Mouse (Mus musculus) thymus, postnatal 10 days (tissue): Measurements from ENCODE around the gene Apom.
A peak's percentile ranks its signal among the peaks of the same experiment; 100 is the strongest.

Experiments
- DNase-seq, 2 experiments: peaks; one replicate each; pipeline ENCODE4 v3.0.0; 2021; ENCODE audit warnings: low spot score in 2 of 2

Apom gene

DNA sequence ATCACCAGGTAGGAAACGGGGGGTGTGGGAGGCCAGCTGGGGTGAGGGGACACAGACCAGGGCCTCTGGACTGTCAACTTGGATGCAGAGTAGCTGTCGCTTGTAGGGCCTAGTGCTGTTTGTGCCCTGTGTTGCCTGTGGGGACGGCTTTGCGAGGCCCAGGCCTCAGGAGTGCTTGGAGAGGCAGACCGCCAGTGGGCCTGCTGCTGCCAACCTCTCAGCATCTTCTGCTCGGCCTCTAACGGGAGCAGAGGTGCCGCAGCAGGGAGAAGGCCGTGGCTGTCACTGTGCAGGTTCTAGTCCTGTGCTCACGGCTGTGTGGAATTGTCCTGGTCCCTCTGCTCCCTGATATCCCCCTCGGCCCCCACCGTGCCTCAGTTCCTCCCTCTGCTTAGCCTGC, 35.3 kb downstream of the Apom start:
- no peak for DNase-seq

GRCm38 (mm10) chr17:35094475-35095365, 37.1 kb downstream of the Apom start:
- DNase-seq = no peak

- no peak for DNase-seq
Observed at GRCm38 (mm10) chr17:35092403-35093198, 39.2 kb downstream of the Apom start.

DNA sequence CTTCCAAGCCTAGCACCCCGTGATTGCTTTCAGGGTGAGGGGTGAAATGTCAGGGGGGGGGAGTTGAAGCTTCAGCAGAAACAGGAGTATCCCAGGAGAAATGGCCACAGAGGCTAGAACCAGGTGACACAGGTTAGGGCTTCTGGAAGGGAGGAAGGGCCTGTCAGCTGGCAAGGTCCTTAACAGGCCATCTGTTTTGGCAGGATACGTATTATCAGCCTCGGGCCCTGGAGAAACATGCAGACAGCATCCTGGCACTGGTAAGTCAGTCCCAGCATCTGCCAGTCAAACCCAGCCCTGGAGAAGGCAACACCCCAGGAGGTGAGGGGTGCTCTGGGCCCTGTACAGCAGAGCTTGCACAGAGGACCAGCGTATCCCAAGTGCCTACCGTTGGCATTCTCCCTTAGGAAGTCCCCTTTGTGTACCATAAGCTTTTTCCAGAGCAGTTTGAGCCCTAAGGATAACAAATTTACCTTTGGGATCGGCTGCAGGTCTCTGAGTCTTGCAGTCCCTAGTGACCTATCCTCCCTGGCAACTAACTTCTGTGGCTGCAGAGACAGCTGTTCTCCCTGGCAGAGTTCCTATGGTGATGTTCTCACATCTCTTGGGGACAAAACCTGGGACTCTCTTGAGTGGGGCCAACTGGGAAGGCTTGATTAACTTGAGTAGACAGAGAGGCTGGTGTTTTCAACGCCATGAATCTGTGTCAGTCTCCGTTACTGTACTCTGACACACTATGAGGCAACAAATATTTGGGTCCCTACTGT, 41.5 kb downstream of the Apom start:
- no peak for DNase-seq

DNA sequence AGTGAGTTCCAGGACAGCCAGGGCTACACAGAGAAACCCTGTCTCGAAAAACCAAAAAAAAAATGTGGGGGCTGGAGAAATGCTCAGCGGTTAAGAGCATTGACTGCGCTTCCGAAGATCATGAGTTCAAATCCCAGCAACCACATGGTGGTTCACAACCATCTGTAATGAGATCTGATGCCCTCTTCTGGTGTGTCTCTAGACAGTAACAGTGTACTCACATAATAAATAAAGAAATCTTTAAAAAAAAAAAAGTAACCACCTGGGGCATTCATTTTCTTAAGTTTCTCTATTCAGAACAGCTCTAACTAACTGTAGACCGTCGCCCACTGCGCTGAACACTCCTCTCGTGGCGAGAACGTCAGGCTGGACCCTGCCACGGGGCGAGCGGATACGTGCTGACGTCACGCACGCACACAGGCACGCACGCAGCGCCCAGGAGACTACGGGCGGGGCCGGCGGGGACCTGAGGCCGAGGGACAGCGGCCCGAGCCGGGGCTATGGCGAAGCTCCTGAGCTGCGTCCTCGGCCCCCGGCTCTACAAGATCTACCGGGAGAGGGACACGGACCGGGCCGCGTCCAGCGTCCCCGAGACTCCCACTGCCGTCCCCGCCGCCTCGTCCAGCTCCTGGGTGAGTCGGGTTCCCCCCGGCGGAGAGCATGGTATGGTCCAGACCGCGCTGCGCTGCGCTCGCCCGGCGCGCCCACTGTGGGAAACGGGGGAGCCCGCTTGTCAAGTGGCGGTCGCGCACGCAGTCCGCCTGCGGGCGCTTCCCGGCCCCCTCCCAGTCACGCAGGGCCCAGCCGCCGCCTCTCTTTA, 42.8 kb downstream of the Apom start, which contains the start of gene Abhd16a:
Abhd16a (plus strand) TSS at position 439 of the 820 bp plus-strand sequence.
- DNase-seq = peak; percentile 88 to 94

DNA sequence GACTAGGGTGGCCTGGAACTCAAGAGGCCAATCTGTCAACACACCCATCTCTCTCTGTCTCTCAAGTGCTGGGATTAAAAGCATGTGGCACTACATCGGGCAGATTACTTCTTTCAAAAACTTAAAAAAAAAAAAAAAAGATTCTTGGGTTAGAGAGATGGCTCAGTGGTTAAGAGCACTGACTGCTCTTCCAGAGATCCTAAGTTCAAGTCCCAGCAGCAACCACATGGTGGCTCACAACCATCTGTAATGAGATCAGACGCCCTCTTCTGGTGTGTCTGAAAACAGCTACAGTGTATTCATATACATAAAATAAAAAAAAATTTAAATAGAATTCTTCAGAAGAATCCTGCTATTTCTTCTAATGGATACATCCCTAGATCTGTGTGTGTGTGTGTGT, 43.7 kb downstream of the Apom start:
- no peak for DNase-seq

DNA sequence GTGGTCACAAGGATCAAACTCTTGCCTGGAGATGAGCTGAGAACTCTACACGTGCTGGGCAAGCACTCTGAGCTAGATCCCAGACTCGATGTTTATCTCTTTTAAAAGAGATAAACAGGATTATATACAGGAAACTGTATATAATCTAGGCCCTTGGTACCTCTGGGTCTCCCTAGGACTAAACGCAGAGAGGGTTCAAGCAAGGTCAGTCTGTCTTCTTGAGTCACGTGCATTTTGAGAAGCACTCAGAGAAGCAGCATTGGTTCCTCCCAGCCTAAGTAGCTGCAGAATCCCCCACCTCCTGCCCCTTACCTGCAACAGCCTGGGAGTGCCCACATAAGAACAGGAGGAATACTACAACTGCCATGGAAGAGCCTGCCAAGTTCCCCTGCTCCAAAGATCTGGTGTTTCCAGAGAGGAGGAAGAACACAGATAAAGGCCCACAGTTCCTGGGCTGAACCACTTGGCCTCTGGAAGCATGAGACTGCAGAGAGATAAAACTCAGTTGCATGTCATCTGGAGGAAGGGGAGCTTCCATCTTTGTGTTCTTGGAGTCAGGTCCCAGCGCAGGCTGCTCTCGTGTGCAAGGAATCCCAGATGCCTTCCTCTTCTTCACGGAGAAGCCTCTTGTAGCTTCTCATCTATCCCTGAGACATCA, 46.5 kb downstream of the Apom start, which contains the start of gene Ly6g6f:
Ly6g6f (minus strand) TSS at position 403 of the 658 bp plus-strand sequence.
- DNase-seq = no peak

GRCm38 (mm10) chr17:35083929-35084497, 47.8 kb downstream of the Apom start:
- no peak for DNase-seq

- no peak for DNase-seq
Observed at GRCm38 (mm10) chr17:35082841-35083576, 48.8 kb downstream of the Apom start.

DNA sequence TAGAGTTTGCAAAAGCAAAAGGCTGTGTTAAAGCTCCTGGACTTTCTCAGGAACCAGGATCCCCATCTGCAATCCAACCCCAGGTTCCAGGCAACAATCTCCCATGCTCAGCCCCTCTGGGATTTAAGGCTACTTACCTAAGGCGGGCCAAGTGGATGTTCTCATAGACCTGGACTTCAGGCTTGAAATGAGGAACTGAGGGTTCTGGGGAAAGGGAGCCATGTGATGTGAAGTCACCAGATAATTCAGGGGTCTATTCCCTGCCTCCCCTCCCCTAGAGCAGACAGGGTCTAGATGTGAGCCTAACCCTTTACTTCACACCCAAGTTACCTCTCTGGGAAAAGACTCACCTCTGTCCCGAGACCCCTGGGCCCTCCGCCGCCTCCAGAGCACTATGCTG, 51.1 kb downstream of the Apom start:
- no peak for DNase-seq

- DNase-seq = no peak
Observed at GRCm38 (mm10) chr17:35080248-35080647, 51.6 kb downstream of the Apom start.

DNA sequence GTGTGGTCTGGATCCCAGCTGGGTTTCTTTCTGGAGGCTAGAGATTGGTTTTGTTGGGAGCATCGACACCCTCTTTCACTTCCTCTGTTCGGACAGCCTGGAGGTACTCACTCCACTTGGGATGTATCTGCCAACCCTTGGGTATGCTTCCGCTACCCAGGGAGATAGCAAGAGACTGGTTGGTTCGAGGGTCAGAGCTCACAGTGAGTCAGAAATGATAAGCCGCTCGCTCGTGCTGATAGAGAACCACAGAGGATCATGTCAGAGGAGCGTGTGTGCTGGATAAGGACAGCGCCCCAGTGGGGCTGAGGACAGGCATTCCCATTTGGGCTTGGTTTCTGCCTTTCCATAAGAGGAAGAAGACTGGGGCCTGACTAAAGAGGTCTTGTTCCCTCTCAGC, 52.1 kb downstream of the Apom start:
- DNase-seq = no peak
